Mouse (Mus musculus): ENCODE data around the gene Cacna1g. TPM values are rescaled to one million over a fixed set of nuclear protein-coding genes. Genes with fewer than 3 reads are reported as not detected.
A peak's percentile ranks its signal among the peaks of the same experiment; 100 is the strongest.

Cacna1g gene
- polyA plus RNA-seq, 1 experiment from 2014 or later, result 19.3 TPM

DNA sequence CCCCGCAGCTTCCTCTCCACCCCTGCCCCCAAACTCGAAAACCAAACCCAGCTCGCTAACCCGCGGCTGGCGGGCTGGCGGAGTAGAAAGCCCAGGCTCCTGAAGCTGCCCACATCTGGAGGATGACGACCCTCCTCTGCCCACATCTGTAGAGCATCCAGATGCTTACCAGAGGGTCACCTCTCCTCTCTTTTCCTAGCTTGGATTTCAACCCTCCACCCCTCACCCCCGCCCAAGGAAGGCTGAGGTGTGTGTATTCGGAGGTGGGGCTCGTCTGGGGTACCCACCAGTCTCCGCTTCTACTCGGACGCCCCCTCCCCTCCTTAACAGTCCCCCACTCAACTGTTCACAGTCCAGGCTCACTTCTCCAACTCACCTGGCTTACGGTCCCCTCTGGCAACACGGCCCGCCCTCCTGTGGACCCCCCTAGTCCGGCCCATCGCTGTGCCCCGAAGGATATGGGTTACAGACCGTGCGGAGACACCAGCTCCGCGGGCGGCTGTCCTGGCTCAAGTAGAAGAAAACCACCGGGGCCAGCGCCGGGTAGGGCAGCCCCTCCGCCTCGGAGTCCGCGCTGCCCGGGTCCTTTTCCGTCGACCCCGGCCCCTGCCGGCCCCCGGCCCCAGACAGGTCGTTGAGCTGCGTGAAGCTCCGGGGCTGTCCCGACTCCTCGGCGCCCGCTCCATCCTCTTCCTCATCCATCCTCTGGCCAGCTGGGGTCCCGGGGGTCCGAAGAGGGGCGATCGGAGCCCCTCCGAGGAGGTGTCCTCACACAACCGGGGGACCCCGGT is 887 bp downstream of the Cacna1g start:
- H3K36me3 ChIP-seq (ENCODE audit: control insufficient read depth, insufficient read depth, low read length), result no peaks in the 10 kb centered on the region
- H3K9ac ChIP-seq (ENCODE audit: low read depth, low read length), result peak overlapping the region; percentile 89
- peak; percentile 3; the same call in 1 of the 2 replicates for ATAC-seq (ENCODE audit: low FRiP score)
- peaks cover 26% of the 10 kb centered on the region for H3K27me3 ChIP-seq (ENCODE audit: control insufficient read depth, insufficient read depth, low read length)
- 2% methylated on average over 44 of the region's 52 CpGs for WGBS
- peak overlapping the region; percentile 78 for H3K27ac ChIP-seq (ENCODE audit: low read depth, low read length)
- H3K4me3 ChIP-seq (ENCODE audit: low read depth, low read length), result peak overlapping the region; percentile 83
- H3K9me3 ChIP-seq (ENCODE audit: control insufficient read depth, low read length), result no peaks in the 10 kb centered on the region
- H3K4me1 ChIP-seq (replicated peaks; ENCODE audit: control insufficient read depth, insufficient read depth, low read length), result peaks cover 21% of the 10 kb centered on the region
- peak; percentile 61 for DNase-seq (ENCODE audit: low spot score)
- peak overlapping the region; percentile 100 for H3K4me2 ChIP-seq (replicated peaks; ENCODE audit: low read depth, low read length)

DNA sequence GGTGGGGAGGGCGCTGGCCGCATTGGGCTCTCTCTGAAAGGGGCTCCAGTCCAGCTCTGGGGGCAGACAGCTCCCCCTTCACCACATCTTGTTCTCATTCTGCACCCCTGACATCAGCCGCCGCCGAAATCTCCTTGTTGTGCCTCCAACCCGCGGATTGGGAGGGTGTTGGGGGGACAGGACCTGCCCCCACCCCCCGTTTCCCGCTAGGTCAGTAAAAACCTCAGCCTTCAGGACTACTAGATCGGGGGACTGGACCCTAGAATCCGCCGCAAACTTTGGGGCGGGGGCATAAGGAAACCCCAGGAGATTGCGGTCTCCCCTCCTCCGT is 1.4 kb downstream of the Cacna1g start:
- peak; percentile 56 for DNase-seq (ENCODE audit: low spot score)
- Histone ChIP-seq H3K4me3 (ENCODE audit: low read depth, low read length) (peak overlapping the region; percentile 83), H3K36me3 (ENCODE audit: control insufficient read depth, insufficient read depth, low read length) (no peaks in the 10 kb centered on the region), H3K9me3 (ENCODE audit: control insufficient read depth, low read length) (no peaks in the 10 kb centered on the region), H3K27ac (ENCODE audit: low read depth, low read length) (peak overlapping the region; percentile 78), H3K9ac (ENCODE audit: low read depth, low read length) (peak overlapping the region; percentile 89), H3K4me1 (replicated peaks; ENCODE audit: control insufficient read depth, insufficient read depth, low read length) (peaks cover 22% of the 10 kb centered on the region), H3K4me2 (replicated peaks; ENCODE audit: low read depth, low read length) (peak overlapping the region; percentile 100), H3K27me3 (ENCODE audit: control insufficient read depth, insufficient read depth, low read length) (peaks cover 24% of the 10 kb centered on the region)
- ATAC-seq (ENCODE audit: low FRiP score), result no peak
- under 1% methylated on average over 15 of the region's 15 CpGs for WGBS

DNA sequence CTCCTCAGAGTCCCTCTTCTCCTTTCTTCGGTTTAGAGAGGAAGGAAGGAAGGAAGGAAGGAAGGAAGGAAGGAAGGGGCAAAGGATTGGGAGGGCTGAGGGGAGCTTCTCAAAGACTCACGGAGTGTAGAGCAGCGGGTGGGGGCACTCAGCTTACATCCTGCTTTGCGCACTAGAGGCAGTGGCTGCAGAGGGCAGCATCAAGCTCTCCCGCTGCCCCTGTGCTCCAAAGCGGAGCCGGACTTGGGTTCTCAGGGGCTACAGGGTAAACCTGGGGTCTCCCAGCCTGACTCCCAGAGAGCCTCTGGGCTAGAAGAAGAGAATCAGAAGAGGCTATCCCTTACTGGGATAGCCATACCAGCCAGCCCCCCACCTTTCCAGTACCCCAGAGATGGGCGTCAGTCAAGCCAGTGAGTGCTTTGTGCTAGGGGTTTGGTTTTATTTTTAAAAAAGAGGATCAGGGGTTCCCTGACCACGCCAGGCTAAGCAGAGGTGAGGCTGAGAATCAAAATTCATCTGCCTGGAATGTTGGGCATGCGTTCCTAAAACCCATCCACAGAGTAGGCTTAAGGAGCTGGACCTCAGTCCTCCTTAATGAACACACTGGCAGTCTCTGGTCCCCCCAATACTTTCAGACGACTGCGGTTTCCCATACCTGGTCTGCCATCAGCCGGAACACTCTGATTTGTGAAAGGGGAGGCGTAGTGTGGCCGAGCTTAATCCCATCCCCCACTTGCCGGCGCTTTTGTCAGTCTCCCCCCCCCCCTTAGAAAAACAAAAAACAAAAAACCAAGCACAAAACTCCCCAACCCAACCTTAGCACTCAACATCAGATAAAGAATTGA is 2.0 kb downstream of the Cacna1g start:
- no peaks in the 10 kb centered on the region for H3K36me3 ChIP-seq (ENCODE audit: control insufficient read depth, insufficient read depth, low read length)
- H3K4me3 ChIP-seq (ENCODE audit: low read depth, low read length), result peak overlapping the region; percentile 83
- peaks cover 22% of the 10 kb centered on the region for H3K4me1 ChIP-seq (replicated peaks; ENCODE audit: control insufficient read depth, insufficient read depth, low read length)
- H3K9me3 ChIP-seq (ENCODE audit: control insufficient read depth, low read length), result no peaks in the 10 kb centered on the region
- peak overlapping the region; percentile 100 for H3K4me2 ChIP-seq (replicated peaks; ENCODE audit: low read depth, low read length)
- ATAC-seq (ENCODE audit: low FRiP score), result no peak
- H3K27me3 ChIP-seq (ENCODE audit: control insufficient read depth, insufficient read depth, low read length), result peaks cover 24% of the 10 kb centered on the region
- H3K9ac ChIP-seq (ENCODE audit: low read depth, low read length), result peak overlapping the region; percentile 89
- peak; percentile 43 for DNase-seq (ENCODE audit: low spot score)
- H3K27ac ChIP-seq (ENCODE audit: low read depth, low read length), result peak overlapping the region; percentile 78; the same call in 1 of the 2 replicates
- WGBS, result 3% methylated on average over 16 of the region's 17 CpGs

DNA sequence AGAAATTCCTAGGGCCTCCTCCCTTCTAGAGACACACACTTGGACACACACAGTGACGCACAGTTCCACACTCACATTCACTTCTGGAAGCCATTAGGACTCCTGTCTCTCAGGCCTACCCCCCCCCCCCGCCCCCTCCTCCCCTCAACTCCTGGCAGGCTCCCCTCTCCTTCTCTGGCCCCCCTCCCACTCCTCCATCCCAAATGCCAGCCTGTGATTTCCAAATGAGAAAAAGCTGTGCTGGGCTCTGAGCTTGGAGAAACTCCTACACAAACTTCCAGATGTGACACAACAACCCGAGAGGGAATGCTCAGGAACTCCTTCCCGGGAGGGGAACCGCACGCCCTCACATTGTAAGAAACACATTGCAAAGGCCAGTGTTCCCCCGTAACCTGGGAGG is 3.6 kb downstream of the Cacna1g start:
- no peak overlapping the region for H3K4me3 ChIP-seq (ENCODE audit: low read depth, low read length)
- H3K4me2 ChIP-seq (replicated peaks; ENCODE audit: low read depth, low read length), result peak overlapping the region; percentile 14; the same call in 1 of the 2 replicates
- DNase-seq (ENCODE audit: low spot score), result peak; percentile 33

DNA sequence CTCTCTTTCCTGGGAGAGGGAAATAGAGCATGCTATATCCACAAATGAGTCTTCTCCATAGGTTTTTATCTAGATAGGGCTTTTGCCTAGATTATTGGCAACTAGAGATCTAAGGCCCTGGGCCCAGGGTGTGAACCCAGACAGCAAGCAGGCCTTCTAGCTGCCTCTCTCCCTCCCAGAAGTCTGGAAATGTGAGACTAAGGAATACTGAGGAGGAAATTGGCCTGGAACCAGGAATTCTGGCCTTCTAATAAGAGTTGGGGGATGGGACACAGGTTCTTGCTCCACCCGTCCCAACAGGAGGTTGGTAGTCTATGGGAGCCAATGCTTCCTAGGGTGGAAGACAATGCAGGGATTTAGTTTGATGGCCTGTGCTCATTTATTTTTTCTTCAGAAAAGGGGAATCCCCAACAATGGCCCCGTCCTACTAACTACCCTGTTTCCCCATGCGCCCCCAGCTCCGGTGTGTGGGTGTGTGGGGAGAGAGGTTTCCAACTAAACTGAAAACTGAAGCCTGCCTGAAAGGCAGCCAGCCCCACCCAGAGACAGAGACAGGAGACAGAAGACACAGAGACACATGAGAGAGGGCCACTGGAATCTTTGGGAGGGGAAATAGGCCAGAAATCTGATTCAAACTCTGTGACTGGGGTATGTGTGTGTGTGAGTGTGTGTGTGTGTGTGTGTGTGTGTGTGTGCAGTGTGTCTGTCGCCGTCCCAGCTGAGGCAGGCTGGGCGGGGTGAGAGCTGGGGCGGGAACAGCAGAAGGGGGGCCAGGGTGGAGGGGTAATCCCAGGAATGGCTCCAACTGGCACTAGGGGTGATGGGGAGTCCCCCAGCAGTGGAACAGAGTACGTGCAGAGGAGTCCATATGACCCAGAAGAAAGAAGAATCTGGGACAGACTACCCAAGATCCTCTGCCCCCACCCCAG is 4.6 kb downstream of the Cacna1g start:
- peak overlapping the region; percentile 71 for H3K27ac ChIP-seq (ENCODE audit: low read depth, low read length)
- H3K4me2 ChIP-seq (replicated peaks; ENCODE audit: low read depth, low read length), result 0 out of 2 replicates have a peak overlapping the region, but pooled peaks have one; percentile 1
- H3K36me3 ChIP-seq (ENCODE audit: control insufficient read depth, insufficient read depth, low read length), result no peaks in the 10 kb centered on the region
- 15% methylated on average over 9 of the region's 9 CpGs for WGBS
- no peaks in the 10 kb centered on the region for H3K9me3 ChIP-seq (ENCODE audit: control insufficient read depth, low read length)
- peaks cover 4% of the 10 kb centered on the region; the same call in 1 of the 2 replicates for H3K27me3 ChIP-seq (ENCODE audit: control insufficient read depth, insufficient read depth, low read length)
- no peak overlapping the region for H3K4me3 ChIP-seq (ENCODE audit: low read depth, low read length)
- DNase-seq (ENCODE audit: low spot score), result no peak
- H3K4me1 ChIP-seq (replicated peaks; ENCODE audit: control insufficient read depth, insufficient read depth, low read length), result peaks cover 26% of the 10 kb centered on the region
- no peak overlapping the region for H3K9ac ChIP-seq (ENCODE audit: low read depth, low read length)
- peak; percentile 2 for ATAC-seq (ENCODE audit: low FRiP score)

More for the DNA sequence above, 3.6 kb downstream of the Cacna1g start:
- Histone ChIP-seq H3K9me3 (ENCODE audit: control insufficient read depth, low read length) (no peaks in the 10 kb centered on the region), H3K9ac (ENCODE audit: low read depth, low read length) (no peak overlapping the region), H3K27me3 (ENCODE audit: control insufficient read depth, insufficient read depth, low read length) (peaks cover 13% of the 10 kb centered on the region), H3K4me1 (replicated peaks; ENCODE audit: control insufficient read depth, insufficient read depth, low read length) (peaks cover 23% of the 10 kb centered on the region), H3K36me3 (ENCODE audit: control insufficient read depth, insufficient read depth, low read length) (no peaks in the 10 kb centered on the region), H3K27ac (ENCODE audit: low read depth, low read length) (no peak overlapping the region)
- WGBS, result 18% methylated on average over 6 of the region's 7 CpGs
- no peak for ATAC-seq (ENCODE audit: low FRiP score)

DNA sequence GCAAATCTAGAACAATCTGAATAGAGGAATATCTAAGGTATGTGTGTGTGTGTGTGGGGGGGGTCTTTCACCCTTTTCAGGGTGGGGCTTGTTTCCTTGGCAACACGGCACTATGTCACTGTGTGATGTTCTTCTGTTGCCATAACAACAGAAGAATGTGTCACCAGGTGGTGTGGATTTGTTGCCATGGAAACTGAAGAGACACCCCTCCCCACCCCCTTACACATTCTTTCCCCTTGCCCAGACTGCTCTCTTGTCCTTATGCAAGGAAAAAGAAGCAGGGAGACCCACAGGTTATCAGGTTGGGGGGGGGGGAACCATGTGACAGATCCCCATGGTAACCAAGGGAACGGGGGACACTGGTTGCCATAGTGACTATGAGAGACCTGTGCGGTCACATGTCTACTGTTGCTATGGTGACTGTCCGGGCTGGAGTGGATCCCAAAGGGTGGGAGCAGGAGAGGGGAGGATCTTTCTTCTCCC is 5.4 kb downstream of the Cacna1g start:
- ATAC-seq (ENCODE audit: low FRiP score) (peak; percentile 86), DNase-seq (ENCODE audit: low spot score) (peak; percentile 89)
- Histone ChIP-seq H3K36me3 (ENCODE audit: control insufficient read depth, insufficient read depth, low read length) (no peaks in the 10 kb centered on the region), H3K4me3 (ENCODE audit: low read depth, low read length) (no peak overlapping the region), H3K27ac (ENCODE audit: low read depth, low read length) (peak overlapping the region; percentile 71), H3K4me2 (replicated peaks; ENCODE audit: low read depth, low read length) (no peak overlapping the region), H3K4me1 (replicated peaks; ENCODE audit: control insufficient read depth, insufficient read depth, low read length) (peaks cover 29% of the 10 kb centered on the region), H3K9ac (ENCODE audit: low read depth, low read length) (no peak overlapping the region), H3K27me3 (ENCODE audit: control insufficient read depth, insufficient read depth, low read length) (peaks cover 4% of the 10 kb centered on the region; the same call in 1 of the 2 replicates), H3K9me3 (ENCODE audit: control insufficient read depth, low read length) (no peaks in the 10 kb centered on the region)
- 19% methylated on average over 4 of the region's 4 CpGs for WGBS

DNA sequence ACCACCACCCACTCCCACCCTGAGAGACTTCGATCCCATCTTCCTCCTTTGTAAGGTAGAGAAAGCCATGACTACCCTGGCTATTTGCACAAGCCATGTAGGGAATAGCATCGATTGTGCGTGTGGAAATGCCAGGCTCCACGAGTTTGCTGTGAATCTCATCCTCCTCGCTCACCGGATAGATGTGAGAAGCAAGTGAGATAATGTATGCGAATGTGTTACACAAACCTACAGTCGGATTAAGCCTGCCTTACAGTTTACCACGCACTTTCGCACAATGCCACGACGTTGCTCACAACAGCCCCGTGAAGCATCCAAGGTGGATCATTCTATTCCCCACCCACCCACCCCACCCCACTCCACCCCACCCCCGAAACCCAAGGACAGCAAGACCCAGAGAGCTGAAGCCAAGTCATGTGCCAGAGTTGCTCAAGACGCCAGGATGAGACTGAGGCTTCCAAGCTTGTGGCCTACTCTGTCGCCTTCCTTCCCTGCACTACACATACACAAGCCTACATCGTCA is 7.6 kb downstream of the Cacna1g start:
- ATAC-seq (ENCODE audit: low FRiP score), result no peak

DNA sequence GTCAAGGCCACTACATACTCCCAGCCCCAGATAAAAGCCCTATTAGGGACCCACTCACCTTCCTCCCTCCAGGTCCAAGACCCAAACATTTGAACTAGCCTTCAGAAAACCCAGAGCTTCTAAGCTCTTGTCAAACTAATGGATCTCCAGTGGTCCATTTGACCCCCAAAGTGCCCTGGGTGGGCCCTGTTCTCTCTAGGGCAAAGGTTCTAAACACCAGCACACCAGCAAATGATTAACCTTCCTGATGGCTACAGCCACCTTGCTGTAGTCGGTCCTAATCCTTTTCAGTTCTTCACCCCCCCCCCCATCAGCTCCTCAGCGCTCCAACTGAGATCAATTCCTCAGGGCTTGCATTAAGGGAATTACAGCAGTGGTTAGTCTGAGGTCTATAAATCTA is 9.8 kb downstream of the Cacna1g start:
- H3K27me3 ChIP-seq (ENCODE audit: control insufficient read depth, insufficient read depth, low read length), result no peaks in the 10 kb centered on the region; the same call in 1 of the 2 replicates
- ATAC-seq (ENCODE audit: low FRiP score) (no peak), DNase-seq (ENCODE audit: low spot score) (no peak)
- no peaks in the 10 kb centered on the region for H3K36me3 ChIP-seq (ENCODE audit: control insufficient read depth, insufficient read depth, low read length)
- no peaks in the 10 kb centered on the region for H3K9me3 ChIP-seq (ENCODE audit: control insufficient read depth, low read length)
- H3K27ac ChIP-seq (ENCODE audit: low read depth, low read length), result no peak overlapping the region
- no peak overlapping the region for H3K4me2 ChIP-seq (replicated peaks; ENCODE audit: low read depth, low read length)
- H3K4me3 ChIP-seq (ENCODE audit: low read depth, low read length), result no peak overlapping the region
- 50% methylated on average over 2 of the region's 2 CpGs for WGBS
- H3K9ac ChIP-seq (ENCODE audit: low read depth, low read length), result no peak overlapping the region
- peaks cover 14% of the 10 kb centered on the region for H3K4me1 ChIP-seq (replicated peaks; ENCODE audit: control insufficient read depth, insufficient read depth, low read length)

More for the DNA sequence above, 7.6 kb downstream of the Cacna1g start:
- no peaks in the 10 kb centered on the region; the same call in 1 of the 2 replicates for H3K27me3 ChIP-seq (ENCODE audit: control insufficient read depth, insufficient read depth, low read length)
- H3K36me3 ChIP-seq (ENCODE audit: control insufficient read depth, insufficient read depth, low read length), result no peaks in the 10 kb centered on the region
- no peak overlapping the region for H3K4me3 ChIP-seq (ENCODE audit: low read depth, low read length)
- DNase-seq (ENCODE audit: low spot score), result no peak
- WGBS, result 93% methylated on average over 17 of the region's 17 CpGs
- H3K4me2 ChIP-seq (replicated peaks; ENCODE audit: low read depth, low read length), result no peak overlapping the region
- peaks cover 25% of the 10 kb centered on the region for H3K4me1 ChIP-seq (replicated peaks; ENCODE audit: control insufficient read depth, insufficient read depth, low read length)
- no peak overlapping the region for H3K9ac ChIP-seq (ENCODE audit: low read depth, low read length)
- no peak overlapping the region for H3K27ac ChIP-seq (ENCODE audit: low read depth, low read length)
- H3K9me3 ChIP-seq (ENCODE audit: control insufficient read depth, low read length), result no peaks in the 10 kb centered on the region

Measured in hindbrain, embryonic 11.5 days (tissue).